Mouse (Mus musculus): ENCODE results near the gene Hsd17b14.

The Hsd17b14 gene

DNA sequence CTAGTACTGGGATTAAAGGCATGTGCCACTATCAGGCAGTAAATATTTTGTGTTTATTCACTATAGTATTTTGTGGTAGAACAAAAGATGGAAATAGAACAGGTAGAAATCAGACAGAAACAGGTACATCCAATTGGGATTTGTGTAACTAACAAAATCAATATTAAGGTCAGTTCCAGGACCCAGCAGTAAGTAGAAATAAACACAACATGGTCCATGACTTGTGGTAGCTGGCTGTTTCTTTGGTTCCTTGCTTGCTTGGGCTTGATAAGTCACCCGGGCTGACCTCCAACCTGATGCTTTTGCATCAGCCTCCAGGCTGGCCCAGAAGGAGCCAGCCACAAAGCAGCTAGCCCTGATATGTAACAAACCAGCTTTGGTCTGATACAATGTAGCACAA is 54.8 kb downstream of the Hsd17b14 start:
- no peak for DNase-seq

DNA sequence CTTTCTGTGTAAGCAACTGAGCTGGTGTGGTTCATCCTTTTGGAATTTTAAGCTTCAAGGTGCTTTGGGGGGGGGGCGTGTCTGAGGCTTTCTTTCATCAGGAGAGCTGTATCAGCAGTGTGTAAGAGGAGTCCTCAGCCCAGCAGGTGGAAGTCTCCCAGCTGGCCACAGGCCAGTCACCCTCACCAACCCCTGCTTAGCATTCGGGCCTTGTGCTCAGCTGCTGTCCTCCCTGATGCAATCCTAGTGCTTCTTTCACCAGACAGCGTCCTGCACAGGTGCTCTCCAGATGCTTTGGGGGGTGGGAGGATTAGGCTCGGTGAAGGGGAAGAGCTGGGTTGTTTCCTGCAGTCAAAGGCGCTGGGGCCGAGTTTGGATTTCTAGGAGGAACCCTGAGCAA is 61.6 kb downstream of the Hsd17b14 start:
- no peak for DNase-seq

DNA sequence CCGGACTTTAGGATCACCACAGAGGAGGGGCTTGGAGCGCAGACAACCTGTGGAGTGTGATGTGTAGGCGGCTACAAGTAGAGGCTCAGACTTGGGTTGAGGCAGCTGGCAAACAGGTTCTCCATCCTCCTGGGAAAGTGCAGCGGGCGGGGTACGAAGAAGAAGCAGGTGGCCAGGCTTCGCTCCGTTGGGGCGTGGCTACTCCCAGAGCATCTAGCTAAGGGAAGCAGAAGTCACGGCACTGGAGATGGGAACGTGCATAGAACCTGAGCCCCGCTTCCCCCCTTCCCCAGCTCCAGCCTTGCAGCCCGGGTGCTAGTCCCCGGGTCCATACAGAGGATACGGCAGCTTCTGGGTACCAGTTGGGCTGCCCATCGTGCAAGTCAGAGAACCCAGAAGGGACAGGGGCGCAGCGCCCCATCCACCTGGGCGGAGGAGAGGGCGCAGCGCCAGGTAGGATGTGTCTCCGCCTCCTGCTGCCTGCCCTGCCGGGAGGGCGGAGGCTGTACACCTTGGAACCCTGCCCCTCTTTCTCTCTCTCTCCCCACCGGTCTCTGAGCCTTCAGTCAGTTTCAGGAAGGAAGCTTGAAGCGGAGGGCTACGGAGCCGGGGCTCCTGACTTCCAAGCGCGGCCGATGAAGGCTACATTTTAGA is 62.5 kb downstream of the Hsd17b14 start, which contains the start of gene Fut1:
TSS of gene Fut1 (plus strand) at position 248 of the 654 bp plus-strand sequence.
- DNase-seq: no peak
